Mouse (Mus musculus): Measurements from ENCODE around the gene Bloc1s2. TPM values are rescaled to one million over a fixed set of nuclear protein-coding genes. Genes with fewer than 3 reads are reported as not detected.

The Bloc1s2 gene
- total RNA-seq, 1 experiment from 2014 or later, result 27.5 TPM

DNA sequence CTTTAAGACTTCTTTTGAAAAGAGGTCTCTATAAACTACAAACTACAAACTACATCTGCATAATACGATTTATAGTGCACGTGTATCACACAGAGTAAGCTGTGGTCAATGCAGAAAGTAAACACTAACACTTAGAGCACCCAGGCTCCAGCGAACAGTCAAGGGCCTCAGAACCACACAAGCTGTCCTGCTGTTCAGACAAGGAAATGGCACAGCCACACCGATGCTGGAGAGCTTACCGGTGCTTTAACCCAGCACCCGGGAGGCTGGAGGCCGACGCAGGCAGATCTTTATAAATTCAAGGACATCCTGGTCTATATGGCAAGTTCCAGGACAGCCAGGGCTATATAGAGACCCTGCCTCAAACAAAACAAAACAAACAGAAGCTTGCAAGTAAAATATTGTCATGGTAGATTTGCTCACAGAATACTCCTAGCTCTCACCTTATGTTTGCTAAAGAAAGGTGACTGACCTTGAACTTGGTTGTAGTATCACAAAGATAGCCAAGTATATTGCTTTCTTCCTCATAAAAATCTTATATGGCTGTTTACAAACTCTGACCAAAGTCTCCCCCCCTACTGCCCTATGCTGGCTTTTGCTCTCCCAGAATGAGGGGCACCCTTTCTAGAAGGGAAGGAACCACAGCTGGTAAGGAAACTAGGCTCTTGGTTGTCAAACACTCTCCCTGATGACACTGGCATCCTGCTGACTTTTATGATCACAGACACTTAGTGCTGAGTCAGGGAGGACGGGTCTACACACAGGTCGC, 18.3 kb downstream of the Bloc1s2 start:
- DNase-seq, result no peak

DNA sequence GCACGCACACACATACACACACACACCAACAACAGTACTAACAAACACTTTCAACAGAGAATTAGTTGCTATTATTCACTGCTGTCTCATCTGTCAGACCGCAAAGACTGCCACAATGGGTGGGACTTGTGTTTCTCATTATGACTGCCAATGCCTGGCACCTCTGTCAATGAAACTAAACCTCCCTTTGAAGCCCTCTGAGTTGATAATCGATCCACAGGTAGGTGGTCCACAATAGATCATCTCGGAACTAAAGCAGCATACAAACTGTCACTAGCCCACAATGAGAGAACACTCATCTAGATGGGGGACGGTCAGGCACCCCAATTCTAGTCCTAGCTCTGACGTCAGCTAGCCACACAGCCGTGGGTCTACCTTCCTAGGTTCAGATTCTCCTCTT, 25.1 kb downstream of the Bloc1s2 start:
- no peak for DNase-seq

GRCm38 (mm10) chr19:44120686-44121085, 25.6 kb downstream of the Bloc1s2 start:
- peak; percentile 67 for DNase-seq

DNA sequence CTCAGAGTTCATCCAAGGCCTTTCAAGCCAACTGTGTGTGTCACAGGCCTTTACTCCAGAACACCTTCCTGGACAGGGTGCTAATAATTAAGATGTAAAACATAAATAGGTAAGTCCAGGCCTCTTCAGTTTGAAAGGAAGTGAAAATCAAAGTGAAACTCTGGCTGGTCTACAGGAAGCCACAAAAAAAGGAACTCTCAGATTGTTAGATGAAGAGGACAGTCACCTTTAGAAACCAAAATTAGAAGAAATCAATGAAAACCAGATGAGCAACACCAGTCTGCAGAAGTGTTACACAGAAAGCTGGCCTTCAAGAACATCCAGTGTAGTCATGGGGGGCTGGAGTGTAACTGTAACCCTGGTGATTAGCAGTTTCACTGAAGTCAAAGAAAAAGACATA, 28.5 kb downstream of the Bloc1s2 start:
- DNase-seq, result no peak

- DNase-seq, result peak; percentile 10
Observed at GRCm38 (mm10) chr19:44111706-44112105, 34.5 kb downstream of the Bloc1s2 start.

- peak; percentile 12 for DNase-seq
Observed at GRCm38 (mm10) chr19:44110356-44110755, 35.9 kb downstream of the Bloc1s2 start.

DNA sequence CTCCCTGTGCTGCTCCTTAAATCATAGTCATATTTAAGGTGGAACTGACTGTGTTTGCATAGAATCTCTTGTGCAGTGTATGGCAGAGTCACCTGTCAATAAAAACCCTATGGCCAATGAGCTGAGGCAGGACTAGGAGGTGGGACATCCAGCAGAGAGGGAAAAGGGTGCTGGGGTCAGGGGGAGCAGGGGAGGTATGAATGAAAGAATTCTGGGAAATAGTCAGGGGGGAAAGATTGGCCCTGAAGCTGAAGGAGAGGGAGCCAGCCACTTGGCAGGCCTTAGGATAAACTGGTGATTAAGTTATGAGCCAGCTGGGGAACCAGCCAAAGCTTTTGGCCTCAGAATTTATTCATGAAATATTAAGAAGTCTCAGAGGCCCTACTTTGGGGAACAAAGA, 37.2 kb downstream of the Bloc1s2 start:
- peak; percentile 76 for DNase-seq

- no peak for DNase-seq
Observed at GRCm38 (mm10) chr19:44107661-44108521, 38.4 kb downstream of the Bloc1s2 start.

GRCm38 (mm10) chr19:44106831-44107660, 39.2 kb downstream of the Bloc1s2 start, which contains the start of gene Chuk:
Chuk (minus strand) TSS chr19:44107480.
- peak; percentile 98 for DNase-seq

DNA sequence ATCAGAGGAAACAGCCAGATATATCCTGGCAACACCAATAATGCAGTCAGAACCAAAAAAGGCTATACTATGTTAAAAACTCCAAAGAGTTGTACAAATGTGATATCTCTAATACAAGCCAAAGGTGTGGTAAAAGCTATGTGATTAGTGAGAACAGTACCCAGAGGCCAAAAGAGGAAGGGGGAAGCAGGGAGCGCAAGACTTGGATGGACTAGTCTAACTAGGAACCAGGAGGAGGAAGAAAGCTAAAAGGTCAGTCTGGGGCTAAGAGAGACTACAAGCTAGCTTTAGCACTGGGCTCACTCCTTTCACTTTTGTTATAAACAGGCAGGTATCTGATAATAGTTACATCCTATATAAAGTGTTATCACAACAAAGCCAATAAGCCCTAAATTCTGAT, 41.9 kb downstream of the Bloc1s2 start:
- no peak for DNase-seq

DNA sequence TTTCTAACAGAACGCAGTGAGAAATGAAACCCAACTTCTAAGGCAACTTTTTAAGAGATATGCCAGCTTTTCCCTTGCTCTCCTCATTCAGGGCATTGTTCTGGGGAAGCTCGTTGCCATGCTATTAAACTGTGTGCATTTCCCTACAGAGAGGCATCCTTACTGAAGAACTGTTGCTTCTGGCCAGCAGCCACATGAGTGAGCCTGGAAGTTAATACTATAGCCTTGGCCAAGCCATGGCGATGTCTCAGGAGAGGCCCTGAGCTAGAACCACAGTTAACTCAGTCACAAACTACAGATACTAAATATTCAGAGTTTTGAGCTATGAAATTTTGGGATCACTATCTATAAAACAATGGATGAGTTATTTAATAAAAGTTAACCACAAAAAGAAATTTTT, 43.2 kb downstream of the Bloc1s2 start:
- DNase-seq, result no peak

DNA sequence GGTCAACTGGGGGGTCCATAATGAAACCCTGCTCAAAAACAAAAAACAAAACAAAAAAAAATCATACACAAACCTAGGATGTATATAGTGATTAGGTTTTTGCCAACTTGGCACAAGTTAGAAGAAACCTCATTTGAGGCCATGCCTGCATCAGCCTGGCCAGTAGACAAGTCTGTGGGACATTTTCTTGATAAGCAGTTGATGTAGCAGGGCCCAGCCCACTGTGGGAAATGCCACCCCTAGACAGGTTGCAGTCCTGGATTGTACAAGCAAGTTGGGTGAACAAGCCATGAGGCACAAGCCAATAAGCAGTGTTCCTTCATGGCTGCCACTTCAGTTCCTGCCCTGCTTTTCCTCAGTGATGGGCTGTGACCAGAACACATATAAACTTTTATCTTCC, 45.4 kb downstream of the Bloc1s2 start:
- DNase-seq, result no peak

Other genes with a start within 250 kb of the Bloc1s2 start
- 14.0 and 15.8 TPM in 2 replicates for gene Dnmbp, start 206.3 kb downstream of the Bloc1s2 start, total RNA-seq (2021)
- 0.86 and 23.9 TPM in 2 replicates for gene Cpn1, start 159.9 kb downstream of the Bloc1s2 start, total RNA-seq (2021)
- gene Cyp2c23, start 117.2 kb downstream of the Bloc1s2 start, total RNA-seq (2021), result 1.1 and 21.3 TPM in 2 replicates
- 18.4 and 20.0 TPM in 2 replicates for gene Erlin1, start 76.7 kb downstream of the Bloc1s2 start, total RNA-seq (2021)
- 60.3 and 61.7 TPM in 2 replicates for gene Chuk, start 39.0 kb downstream of the Bloc1s2 start, total RNA-seq (2021)
- 20.4 and 27.1 TPM in 2 replicates for gene Cwf19l1, start 10.6 kb downstream of the Bloc1s2 start, total RNA-seq (2021)
- gene Pkd2l1, start 46.0 kb upstream of the Bloc1s2 start, total RNA-seq (2021), result not detected in 2 replicates
- 0.15 TPM in 1 of 2 replicates, not detected in the other for gene Scd3, start 56.8 kb upstream of the Bloc1s2 start, total RNA-seq (2021)
- gene Scd2, start 147.2 kb upstream of the Bloc1s2 start, total RNA-seq (2021), result 337 and 408 TPM in 2 replicates
- 2.2 and 2.9 TPM in 2 replicates for gene Scd4, start 186.6 kb upstream of the Bloc1s2 start, total RNA-seq (2021)

Data from adrenal gland, postnatal 14 days (tissue).